Mouse (Mus musculus) lung, postnatal 14 days (tissue): ENCODE results near the gene Ttc30a1.

Experiments used
- DNase-seq: peaks from one replicate; pipeline ENCODE4 v3.0.0; 2021

The Ttc30a1 gene

DNA sequence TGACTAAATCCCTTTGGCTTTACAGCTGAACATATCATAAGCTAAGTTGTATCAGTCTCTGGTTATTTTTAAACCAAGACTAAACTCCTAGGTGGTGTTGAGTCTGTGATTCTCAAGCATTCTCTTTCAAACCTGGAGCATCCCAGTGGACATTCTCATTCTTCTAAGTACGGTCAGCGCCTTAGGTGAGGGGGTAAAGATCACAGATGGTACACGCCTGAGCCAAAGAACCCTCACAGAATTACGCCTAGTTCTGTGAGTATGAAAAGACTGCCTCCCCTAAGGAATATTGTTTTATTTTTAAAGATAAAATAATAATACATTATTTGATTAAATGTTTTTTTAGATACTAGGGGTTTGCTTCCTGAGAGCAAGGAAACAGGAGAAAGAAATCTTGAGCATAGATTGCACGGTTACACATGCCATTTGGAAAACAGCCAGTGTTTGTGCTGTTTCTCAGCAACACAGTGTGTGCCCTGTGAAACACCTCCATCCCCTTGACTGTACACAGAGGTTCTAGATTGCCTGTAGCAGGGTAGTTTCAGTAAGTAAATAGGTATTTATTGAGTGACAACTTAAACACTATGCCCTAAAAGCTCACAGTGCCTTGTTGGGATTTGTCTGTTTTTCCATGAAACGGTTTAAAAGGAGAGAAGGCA, 51.9 kb downstream of the Ttc30a1 start:
- DNase-seq: no peak

DNA sequence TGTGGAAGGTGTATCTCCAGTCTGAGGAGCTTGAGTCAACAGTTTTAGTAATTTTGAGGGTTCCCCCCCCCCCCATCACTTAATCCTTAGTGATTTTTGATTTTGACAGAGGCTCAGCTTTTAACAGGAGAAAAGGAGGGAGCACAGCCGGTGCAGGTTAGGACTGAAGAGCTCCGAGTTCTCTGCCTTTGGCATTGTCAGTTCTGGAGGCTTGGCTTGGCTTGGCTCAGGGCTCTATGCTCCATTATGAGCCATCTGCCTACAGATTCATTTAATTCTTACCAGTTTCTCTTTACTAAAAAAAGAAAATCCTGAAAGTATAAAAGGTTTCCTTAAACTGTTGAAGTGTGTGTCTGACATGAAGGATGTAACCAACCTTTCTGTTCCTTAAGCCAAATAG, 52.6 kb downstream of the Ttc30a1 start:
- no peak for DNase-seq
